Mouse (Mus musculus): Measurements from ENCODE around the gene Tssc4. TPM values are rescaled to one million over a fixed set of nuclear protein-coding genes. Genes with fewer than 3 reads are reported as not detected.

Gene Tssc4
- polyA plus RNA-seq, 2 experiments, result 65.0 to 130 TPM

DNA sequence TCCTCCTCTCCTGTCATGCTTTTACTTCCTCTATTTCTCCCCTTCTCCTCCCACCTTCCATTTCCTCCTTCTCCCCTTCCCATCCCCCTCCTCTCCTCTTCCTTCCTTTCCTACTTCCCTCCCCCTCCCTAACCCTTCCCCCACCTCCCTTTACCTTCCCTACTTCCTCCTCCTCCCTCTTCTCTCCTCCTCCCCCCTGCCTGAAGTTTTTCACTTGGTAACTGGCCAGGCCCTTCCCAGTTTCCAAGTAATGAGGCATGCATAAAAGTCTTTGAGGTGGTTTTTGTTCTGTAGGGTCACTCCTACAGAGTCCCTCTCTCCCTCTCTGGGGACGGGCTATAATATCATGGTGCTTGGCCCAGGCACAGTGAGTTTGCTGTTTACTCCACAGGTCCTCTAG, 50.4 kb downstream of the Tssc4 start:
- 27% methylated on average over 1 of the region's 1 CpGs for WGBS
- DNase-seq (ENCODE audit: low spot score) (no peak), ATAC-seq (ENCODE audit: low FRiP score, low read depth) (no peak)
- H3K27me3 ChIP-seq (ENCODE audit: control insufficient read depth, insufficient read depth, low read length), result no peaks in the 10 kb centered on the region
- TF ChIP-seq POLR2A (IDR thresholded peaks at IDR 0.05; ENCODE audit: borderline replicate concordance, extremely low read depth, insufficient read depth, insufficient read length), result no peak
- H3K4me1 ChIP-seq (ENCODE audit: control insufficient read depth, insufficient read depth, low read length), result peaks cover 15% of the 10 kb centered on the region
- H3K9ac ChIP-seq (ENCODE audit: low read depth, low read length, severe bottlenecking), result no peak overlapping the region
- no peak overlapping the region for H3K4me2 ChIP-seq (replicated peaks; ENCODE audit: low read depth, low read length, severe bottlenecking)
- no peak overlapping the region; the same call in 1 of the 2 replicates for H3K27ac ChIP-seq (replicated peaks; ENCODE audit: low read depth, low read length)
- H3K4me3 ChIP-seq (replicated peaks; ENCODE audit: low read length), result no peak overlapping the region
- H3K36me3 ChIP-seq (ENCODE audit: control insufficient read depth, insufficient read depth, low read length), result no peaks in the 10 kb centered on the region
- H3K9me3 ChIP-seq (ENCODE audit: control insufficient read depth, low read length), result 0 out of 2 replicates have a peak, but pooled peaks cover 7% of the 10 kb centered on the region

DNA sequence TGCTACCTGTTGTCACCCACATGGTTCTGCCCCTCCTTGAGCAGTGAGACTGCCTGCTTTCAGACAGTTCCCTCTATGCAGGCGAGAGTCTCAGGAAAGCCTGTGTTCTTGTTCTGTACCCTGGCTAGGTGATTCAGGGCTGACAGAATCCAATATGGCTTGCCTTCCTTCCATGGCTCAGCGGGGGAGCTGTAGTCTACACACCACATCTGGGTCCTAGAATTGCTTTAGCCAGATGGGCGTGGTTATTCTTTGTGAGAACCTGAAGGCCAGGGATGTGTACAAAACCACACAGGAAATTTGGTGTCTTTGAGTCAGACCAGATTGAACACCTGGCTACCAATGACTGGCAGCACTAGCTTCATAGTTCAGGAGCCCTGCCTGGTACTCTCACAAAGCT, 50.8 kb downstream of the Tssc4 start:
- ATAC-seq (ENCODE audit: low FRiP score, low read depth), result no peak
- H3K4me2 ChIP-seq (replicated peaks; ENCODE audit: low read depth, low read length, severe bottlenecking), result no peak overlapping the region
- no peak for TF ChIP-seq POLR2A (IDR thresholded peaks at IDR 0.05; ENCODE audit: borderline replicate concordance, extremely low read depth, insufficient read depth, insufficient read length)
- H3K4me1 ChIP-seq (ENCODE audit: control insufficient read depth, insufficient read depth, low read length), result peaks cover 19% of the 10 kb centered on the region
- H3K27me3 ChIP-seq (ENCODE audit: control insufficient read depth, insufficient read depth, low read length), result no peaks in the 10 kb centered on the region
- H3K27ac ChIP-seq (replicated peaks; ENCODE audit: low read depth, low read length), result no peak overlapping the region; the same call in 1 of the 2 replicates
- 0 out of 2 replicates have a peak, but pooled peaks cover 4% of the 10 kb centered on the region for H3K9me3 ChIP-seq (ENCODE audit: control insufficient read depth, low read length)
- H3K4me3 ChIP-seq (replicated peaks; ENCODE audit: low read length), result no peak overlapping the region
- H3K36me3 ChIP-seq (ENCODE audit: control insufficient read depth, insufficient read depth, low read length), result no peaks in the 10 kb centered on the region
- DNase-seq (ENCODE audit: low spot score), result no peak
- 64% methylated on average over 3 of the region's 3 CpGs for WGBS
- no peak overlapping the region for H3K9ac ChIP-seq (ENCODE audit: low read depth, low read length, severe bottlenecking)

Other genes starting within 250 kb of the Tssc4 start
- gene Th, start 138.1 kb upstream of the Tssc4 start, polyA plus RNA-seq (2012; rRNA removed), result 0.18 and 0.26 TPM in 2 replicates
- gene Th, start 138.1 kb upstream of the Tssc4 start, polyA plus RNA-seq (2014; fragmentation: Nextera tagmentation; extraction: Ambion mirVana), result 0.14 and 0.40 TPM in 2 replicates
- 1.9 and 3.5 TPM in 2 replicates for gene Ascl2, start 100.0 kb upstream of the Tssc4 start, polyA plus RNA-seq (2012; rRNA removed)
- gene Ascl2, start 100.0 kb upstream of the Tssc4 start, polyA plus RNA-seq (2014; fragmentation: Nextera tagmentation; extraction: Ambion mirVana), result 1.1 and 1.5 TPM in 2 replicates
- 5.1 and 5.5 TPM in 2 replicates for gene Tspan32, start 64.2 kb upstream of the Tssc4 start, polyA plus RNA-seq (2012; rRNA removed)
- 6.0 and 7.3 TPM in 2 replicates for gene Tspan32, start 64.2 kb upstream of the Tssc4 start, polyA plus RNA-seq (2014; fragmentation: Nextera tagmentation; extraction: Ambion mirVana)
- gene Cd81, start 16.5 kb upstream of the Tssc4 start, polyA plus RNA-seq (2012; rRNA removed), result 456 and 528 TPM in 2 replicates
- 658 and 696 TPM in 2 replicates for gene Cd81, start 16.5 kb upstream of the Tssc4 start, polyA plus RNA-seq (2014; fragmentation: Nextera tagmentation; extraction: Ambion mirVana)
- gene Trpm5, start 25.4 kb downstream of the Tssc4 start, polyA plus RNA-seq (2012; rRNA removed), result 63.4 and 71.2 TPM in 2 replicates
- 24.1 and 24.2 TPM in 2 replicates for gene Trpm5, start 25.4 kb downstream of the Tssc4 start, polyA plus RNA-seq (2014; fragmentation: Nextera tagmentation; extraction: Ambion mirVana)
- gene Kcnq1, start 37.1 kb downstream of the Tssc4 start, polyA plus RNA-seq (2012; rRNA removed), result 1.7 and 2.7 TPM in 2 replicates
- 1.3 and 1.5 TPM in 2 replicates for gene Kcnq1, start 37.1 kb downstream of the Tssc4 start, polyA plus RNA-seq (2014; fragmentation: Nextera tagmentation; extraction: Ambion mirVana)

Data from limb, embryonic 14.5 days (tissue).